Mouse (Mus musculus) embryonic facial prominence, embryonic 15.5 days (tissue): ENCODE results near the gene Msantd4. TPM values are rescaled to one million over a fixed set of nuclear protein-coding genes. Genes with fewer than 3 reads are reported as not detected.
"Not testable (repeated sequence)": the region's sequence is repeated elsewhere in the genome, so short reads cannot be mapped to it uniquely, and the experiment has no call there.

Experiments
- ATAC-seq: fragments of 200-750 bp; cut with Nextera tagmentation; 2 replicates; pipeline ENCODE4 v1.8.0; 2017; ENCODE audit warnings: low read depth, moderate TSS enrichment; ENCODE audit not compliant: insufficient number of reproducible peaks, low FRiP score, low TSS enrichment
- H3K27ac ChIP-seq: fragments of 300-500 bp; sonication (generic); replicated peaks from 2 replicates; pipeline ENCODE4 v1.5.1; 2015; ENCODE audit warnings: mild to moderate bottlenecking, inconsistent platforms
- H3K27me3 ChIP-seq: fragments of 300-500 bp; sonication (generic); 2 replicates; pipeline ENCODE4 v1.6.1; 2015; ENCODE audit warnings: inconsistent platforms
- H3K36me3 ChIP-seq: fragments of 300-500 bp; sonication (generic); 2 replicates; pipeline ENCODE4 v1.6.1; 2015; ENCODE audit warnings: mild to moderate bottlenecking, inconsistent platforms
- H3K4me1 ChIP-seq: fragments of 300-500 bp; sonication (generic); 2 replicates; pipeline ENCODE4 v1.6.1; 2015; ENCODE audit warnings: inconsistent platforms
- H3K4me2 ChIP-seq: fragments of 300-500 bp; sonication (generic); replicated peaks from 2 replicates; pipeline ENCODE4 v1.6.1; 2015; ENCODE audit warnings: mild to moderate bottlenecking, inconsistent platforms
- H3K4me3 ChIP-seq: fragments of 300-500 bp; sonication (generic); replicated peaks from 2 replicates; pipeline ENCODE4 v1.5.1; 2015; ENCODE audit warnings: mild to moderate bottlenecking, inconsistent platforms
- H3K9ac ChIP-seq: fragments of 300-500 bp; sonication (generic); 2 replicates; pipeline ENCODE4 v1.6.1; 2015; ENCODE audit warnings: inconsistent platforms
- H3K9me3 ChIP-seq: fragments of 300-500 bp; sonication (generic); replicated peaks from 2 replicates; pipeline ENCODE4 v1.6.1; 2016; ENCODE audit warnings: inconsistent platforms
- WGBS: fragments of 180-500 bp; shearing (Covaris S2); methylation state at CpG from one replicate; pipeline ENCODE4 v1.1.7; 2015; 5-methylcytosine and 5-hydroxymethylcytosine counted together
- microRNA-seq: library from miRNA; unstranded; fragments of <30 nt; microRNA quantifications from one replicate; pipeline ENCODE4, GENCODE M21; 2016; ENCODE audit warnings: borderline number of aligned reads
- polyA plus RNA-seq: library from polyadenylated mRNA; unstranded; fragments of >200 nt; fragmentation: Nextera tagmentation; extraction: Ambion mirVana; gene quantifications from 2 replicates; pipeline ENCODE4 v1.2.1, GENCODE M21; 2015

Msantd4 gene
- polyA plus RNA-seq: 35.9 and 37.5 TPM in 2 replicates

- Histone ChIP-seq H3K36me3 (no peaks in the 10 kb centered on the region), H3K4me1 (0 out of 2 replicates have a peak, but pooled peaks cover 4% of the 10 kb centered on the region), H3K27me3 (no peaks in the 10 kb centered on the region), H3K9ac (peak within 1 kb of the TSS; percentile 51), H3K4me2 (peak within 1 kb of the TSS; percentile 64), H3K4me3 (peak within 1 kb of the TSS; percentile 83), H3K9me3 (no peaks in the 10 kb centered on the region), H3K27ac (peak within 1 kb of the TSS; percentile 83)
- 2% methylated on average over 31 of the region's 31 CpGs for WGBS
- ATAC-seq: peak; percentile 100
These were observed at the start of gene Msantd4 for GRCm38 (mm10) chr9:4375828-4376639. Msantd4 (plus strand) TSS chr9:4376562.

GRCm38 (mm10) chr9:4353163-4353562, 23.2 kb upstream of the Msantd4 start:
- no peaks in the 10 kb centered on the region for H3K27me3 ChIP-seq
- no peak overlapping the region for H3K4me3 ChIP-seq
- no peaks in the 10 kb centered on the region for H3K4me1 ChIP-seq
- 97% methylated on average over 1 of the region's 1 CpGs for WGBS
- no peak overlapping the region for H3K27ac ChIP-seq
- H3K36me3 ChIP-seq: no peaks in the 10 kb centered on the region
- H3K9ac ChIP-seq: no peak overlapping the region
- ATAC-seq: no peak
- no peaks in the 10 kb centered on the region for H3K9me3 ChIP-seq
- no peak overlapping the region for H3K4me2 ChIP-seq

GRCm38 (mm10) chr9:4376640-4377120, 318 bp downstream of the Msantd4 start:
- under 1% methylated on average over 15 of the region's 15 CpGs for WGBS
- Histone ChIP-seq H3K36me3 (no peaks in the 10 kb centered on the region), H3K4me1 (0 out of 2 replicates have a peak, but pooled peaks cover 4% of the 10 kb centered on the region), H3K27ac (peak overlapping the region; percentile 74), H3K4me3 (peak overlapping the region; percentile 83), H3K4me2 (peak overlapping the region; percentile 64), H3K9ac (peak overlapping the region; percentile 51), H3K9me3 (no peaks in the 10 kb centered on the region), H3K27me3 (no peaks in the 10 kb centered on the region)
- ATAC-seq: no peak

- 95% methylated on average over 11 of the region's 11 CpGs for WGBS
- ATAC-seq, H3K4me1 ChIP-seq, H3K27ac ChIP-seq, H3K36me3 ChIP-seq, H3K9me3 ChIP-seq, H3K9ac ChIP-seq, H3K4me2 ChIP-seq, H3K4me3 ChIP-seq, H3K27me3 ChIP-seq: not testable (repeated sequence)
These were observed 24.4 kb downstream of the Msantd4 start for GRCm38 (mm10) chr9:4400801-4401200.

Small RNA genes lying within 50 kb of the gene (microRNA-seq; reads per million reads assigned to microRNA genes)
- not detected for gene Gm23992

Other genes starting within 250 kb of the Msantd4 start
- gene Aasdhppt, start 67.1 kb upstream of the Msantd4 start, polyA plus RNA-seq: 33.2 and 35.6 TPM in 2 replicates
- 6.4 and 7.6 TPM in 2 replicates for gene Kbtbd3, start 66.7 kb upstream of the Msantd4 start, polyA plus RNA-seq